Mouse (Mus musculus): Measurements from ENCODE around the gene Aipl1. TPM values are rescaled to one million over a fixed set of nuclear protein-coding genes. Genes with fewer than 3 reads are reported as not detected.

Gene Aipl1
- total and polyA plus RNA-seq, 3 experiments = 0.71 to 0.93 (median 0.81) TPM

DNA sequence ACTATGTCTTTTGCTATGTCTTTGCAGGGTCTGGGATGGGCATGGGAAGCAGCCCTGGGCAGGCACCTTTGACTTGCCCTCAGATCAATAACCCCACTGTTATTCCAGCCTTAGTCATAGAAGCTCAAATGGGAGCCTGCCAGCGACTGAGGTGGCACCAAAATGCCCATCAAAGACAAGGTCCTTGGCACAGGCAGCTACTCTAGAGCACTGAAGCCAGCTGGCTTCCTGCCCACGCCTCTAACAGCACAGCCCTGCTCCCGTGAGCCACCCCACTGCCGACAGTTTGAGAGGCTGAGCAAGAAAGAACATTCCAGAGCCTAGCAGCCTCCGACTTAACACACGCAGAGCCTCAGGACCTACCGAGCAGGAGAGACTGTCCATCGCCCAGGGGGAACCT lies 27.8 kb upstream of the Aipl1 start:
- no peaks in the 10 kb centered on the region for H3K9me3 ChIP-seq (replicated peaks; ENCODE audit: low read length)
- H3K36me3 ChIP-seq (replicated peaks in 1 of 2; ENCODE audit: control insufficient read depth in 1 of 2, insufficient read depth in 1 of 2, low read length in 1 of 2) = no peaks in the 10 kb centered on the region
- dilution Hi-C loops (cut with MboI; ENCODE audit: extremely low pct_ligation_motif_present, extremely low pct_unique_long_range_greater_than_20kb, low sequenced_read_pairs) = no loop called here

DNA sequence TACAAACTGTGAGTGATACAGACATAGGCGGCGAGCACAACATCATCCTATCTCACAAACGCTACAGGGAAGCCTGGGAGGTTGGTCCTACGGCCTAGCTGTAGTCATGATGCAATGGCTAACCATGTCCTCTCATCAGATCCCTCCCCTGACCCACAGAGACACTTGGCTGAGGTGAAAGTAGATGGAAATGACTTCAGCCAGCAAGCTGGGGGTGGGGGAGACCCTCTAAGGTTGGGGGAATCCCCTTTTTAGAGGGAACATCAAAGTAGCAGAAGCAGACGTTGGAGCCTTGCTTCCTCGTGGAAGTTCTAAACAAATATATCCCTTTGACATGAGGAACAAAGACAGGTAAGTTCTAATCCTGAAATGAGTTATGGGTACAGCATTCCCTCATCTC lies 27.1 kb upstream of the Aipl1 start:
- in situ Hi-C loops (cut with MboI; ENCODE audit: low pct_ligation_motif_present, low pct_unique_long_range_greater_than_20kb, low sequenced_read_pairs) (no loop called here), dilution Hi-C loops (cut with MboI; ENCODE audit: extremely low pct_ligation_motif_present, extremely low pct_unique_long_range_greater_than_20kb, low sequenced_read_pairs) (no loop called here)
- peak; percentile 80 for DNase-seq (ENCODE audit: extremely low read depth)
- peaks cover 49 to 68% of the 10 kb centered on the region in 2 experiments for H3K4me1 ChIP-seq (ENCODE audit: control insufficient read depth in 1 of 2, insufficient read depth in 2 of 2)
- peaks cover 11% of the 10 kb centered on the region for H3K27me3 ChIP-seq (replicated peaks)
- no peaks in the 10 kb centered on the region for H3K79me2 ChIP-seq (replicated peaks; ENCODE audit: control insufficient read depth, extremely low read depth, insufficient read depth, poor library complexity, severe bottlenecking)
- no peaks in the 10 kb centered on the region for H3K9me3 ChIP-seq (replicated peaks; ENCODE audit: low read length)
- no peak overlapping the region for H3K9ac ChIP-seq (ENCODE audit: insufficient read depth, low read depth)
- no peak overlapping the region for H3K27ac ChIP-seq (ENCODE audit: insufficient read depth, low read depth)
- TF ChIP-seq PAX5 (IDR thresholded peaks at IDR 0.05; ENCODE audit: low read length) (no peak), ETS1 (conservative IDR thresholded peaks at IDR 0.05; ENCODE audit: low read depth, low read length) (peak; percentile 43), EP300 (IDR thresholded peaks at IDR 0.05; ENCODE audit: low read length) (peak; percentile 75), USF2 (conservative IDR thresholded peaks at IDR 0.05; ENCODE audit: low read depth, low read length) (no peak), IRF4 (IDR thresholded peaks at IDR 0.05; ENCODE audit: low read depth, low read length) (peak; percentile 69), RAD21 (IDR thresholded peaks at IDR 0.05; ENCODE audit: low read depth, low read length) (no peak), TCF12 (IDR thresholded peaks at IDR 0.05; ENCODE audit: low read depth, low read length) (peak; percentile 32; the same call in 1 of the 2 replicates)
- peak overlapping the region in 1 of 3 experiments; percentile 0 for H3K4me3 ChIP-seq (replicated peaks in 1 of 3; ENCODE audit: low read depth in 2 of 3, low read length in 2 of 3, poor library complexity in 1 of 3)
- no peak overlapping the region for H3K4me2 ChIP-seq (ENCODE audit: insufficient read depth, low read depth, poor library complexity, severe bottlenecking)
- no peaks in the 10 kb centered on the region for H3K36me3 ChIP-seq (replicated peaks in 1 of 2; ENCODE audit: control insufficient read depth in 1 of 2, insufficient read depth in 1 of 2, low read length in 1 of 2)

More for the DNA sequence above, 27.8 kb upstream of the Aipl1 start:
- TF ChIP-seq POLR2A (IDR thresholded peaks at IDR 0.05; ENCODE audit: low read depth, low read length) (no peak), MXI1 (IDR thresholded peaks at IDR 0.05; ENCODE audit: low read depth, low read length) (0 out of 2 replicates have a peak, but pooled peaks have one; percentile 39)
- in situ Hi-C loops (cut with MboI; ENCODE audit: low pct_ligation_motif_present, low pct_unique_long_range_greater_than_20kb, low sequenced_read_pairs) = loop anchor here (5.0 kb wide), 1 partner anchor 142 kb away; the partner anchor contains the start of genes 4933427D14Rik, Gm43951 and Txndc17
- Histone ChIP-seq H3K27ac (ENCODE audit: insufficient read depth, low read depth) (no peak overlapping the region), H3K4me3 (replicated peaks in 1 of 3; ENCODE audit: low read depth in 2 of 3, low read length in 2 of 3, poor library complexity in 1 of 3) (no peak overlapping the region), H3K9ac (ENCODE audit: insufficient read depth, low read depth) (no peak overlapping the region), H3K4me2 (ENCODE audit: insufficient read depth, low read depth, poor library complexity, severe bottlenecking) (no peak overlapping the region), H3K79me2 (replicated peaks; ENCODE audit: control insufficient read depth, extremely low read depth, insufficient read depth, poor library complexity, severe bottlenecking) (no peaks in the 10 kb centered on the region), H3K27me3 (replicated peaks) (peaks cover 11% of the 10 kb centered on the region), H3K4me1 (ENCODE audit: control insufficient read depth in 1 of 2, insufficient read depth in 2 of 2) (peaks cover 48 to 67% of the 10 kb centered on the region in 2 experiments)
- DNase-seq (ENCODE audit: extremely low read depth) = no peak

DNA sequence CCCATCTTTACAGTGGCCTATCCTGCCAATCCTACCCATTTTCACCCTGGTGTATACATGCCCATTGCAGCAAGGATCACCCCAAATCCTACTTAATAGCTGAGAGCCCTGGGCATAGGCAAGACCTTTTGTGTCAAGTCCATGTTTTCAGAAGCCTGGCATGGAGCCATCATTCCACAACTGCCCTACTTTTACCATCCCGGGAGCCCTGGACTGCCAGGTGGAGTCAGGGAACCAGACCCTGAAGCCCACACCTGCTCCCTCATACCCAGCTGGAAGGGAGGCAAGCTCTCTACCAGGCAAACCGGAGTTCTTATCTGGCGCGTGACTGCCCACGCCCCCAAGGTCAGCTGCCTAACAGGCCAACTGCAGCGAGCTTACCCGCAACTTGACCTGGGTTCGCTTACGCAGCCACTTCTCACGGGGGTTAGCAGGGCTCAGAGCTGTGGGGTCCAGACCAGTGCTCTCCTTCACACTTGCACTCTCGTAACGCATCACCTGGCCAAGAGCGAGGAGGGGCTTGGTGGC lies 23.8 kb upstream of the Aipl1 start:
- Histone ChIP-seq H3K4me2 (ENCODE audit: insufficient read depth, low read depth, poor library complexity, severe bottlenecking) (no peak overlapping the region), H3K9me3 (replicated peaks; ENCODE audit: low read length) (no peaks in the 10 kb centered on the region), H3K27me3 (replicated peaks) (peaks cover 14% of the 10 kb centered on the region), H3K4me1 (ENCODE audit: control insufficient read depth in 1 of 2, insufficient read depth in 2 of 2) (peaks cover 49 to 73% of the 10 kb centered on the region in 2 experiments), H3K9ac (ENCODE audit: insufficient read depth, low read depth) (no peak overlapping the region), H3K36me3 (replicated peaks in 1 of 2; ENCODE audit: control insufficient read depth in 1 of 2, insufficient read depth in 1 of 2, low read length in 1 of 2) (no peaks in the 10 kb centered on the region), H3K27ac (ENCODE audit: insufficient read depth, low read depth) (no peak overlapping the region), H3K4me3 (replicated peaks in 1 of 3; ENCODE audit: low read depth in 2 of 3, low read length in 2 of 3, poor library complexity in 1 of 3) (no peak overlapping the region), H3K79me2 (replicated peaks; ENCODE audit: control insufficient read depth, extremely low read depth, insufficient read depth, poor library complexity, severe bottlenecking) (no peaks in the 10 kb centered on the region)
- dilution Hi-C loops (cut with MboI; ENCODE audit: extremely low pct_ligation_motif_present, extremely low pct_unique_long_range_greater_than_20kb, low sequenced_read_pairs) = no loop called here
- in situ Hi-C loops (cut with MboI; ENCODE audit: low pct_ligation_motif_present, low pct_unique_long_range_greater_than_20kb, low sequenced_read_pairs) = no loop called here
- TF ChIP-seq NELFE (IDR thresholded peaks at IDR 0.05; ENCODE audit: low read depth, low read length) (no peak), BHLHE40 (IDR thresholded peaks at IDR 0.05; ENCODE audit: low read depth, low read length) (no peak), CHD1 (IDR thresholded peaks at IDR 0.05; ENCODE audit: low read depth, low read length) (no peak), ELF1 (IDR thresholded peaks at IDR 0.05; ENCODE audit: low read depth, low read length) (no peak), EP300 (IDR thresholded peaks at IDR 0.05; ENCODE audit: low read length) (no peak), HCFC1 (IDR thresholded peaks at IDR 0.05; ENCODE audit: low read depth, low read length) (no peak), MXI1 (IDR thresholded peaks at IDR 0.05; ENCODE audit: low read depth, low read length) (no peak), ZKSCAN1 (IDR thresholded peaks at IDR 0.05; ENCODE audit: borderline replicate concordance, low read depth, low read length) (no peak), UBTF (IDR thresholded peaks at IDR 0.05; ENCODE audit: low read depth, low read length) (no peak), NRF1 (IDR thresholded peaks at IDR 0.05; ENCODE audit: low read depth, low read length) (no peak), POLR2AphosphoS2 (IDR thresholded peaks at IDR 0.05; ENCODE audit: low read depth, low read length) (no peak), TCF12 (IDR thresholded peaks at IDR 0.05; ENCODE audit: low read depth, low read length) (no peak), TBP (conservative IDR thresholded peaks at IDR 0.05; ENCODE audit: low read depth, low read length) (no peak), USF1 (IDR thresholded peaks at IDR 0.05; ENCODE audit: low read depth, low read length) (no peak), CTCF (conservative IDR thresholded peaks at IDR 0.05 in 1 of 2, IDR thresholded peaks at IDR 0.05 in 1 of 2; ENCODE audit: low read depth in 2 of 2, low read length in 2 of 2) (no peak), JUND (conservative IDR thresholded peaks at IDR 0.05; ENCODE audit: low read depth, low read length) (no peak), MAFK (IDR thresholded peaks at IDR 0.05; ENCODE audit: insufficient replicate concordance, low read length) (no peak)
- DNase-seq (ENCODE audit: extremely low read depth) = no peak

Data from CH12.LX (cell line).